Mouse (Mus musculus): ENCODE results near the gene Gzma.

Gene Gzma

DNA sequence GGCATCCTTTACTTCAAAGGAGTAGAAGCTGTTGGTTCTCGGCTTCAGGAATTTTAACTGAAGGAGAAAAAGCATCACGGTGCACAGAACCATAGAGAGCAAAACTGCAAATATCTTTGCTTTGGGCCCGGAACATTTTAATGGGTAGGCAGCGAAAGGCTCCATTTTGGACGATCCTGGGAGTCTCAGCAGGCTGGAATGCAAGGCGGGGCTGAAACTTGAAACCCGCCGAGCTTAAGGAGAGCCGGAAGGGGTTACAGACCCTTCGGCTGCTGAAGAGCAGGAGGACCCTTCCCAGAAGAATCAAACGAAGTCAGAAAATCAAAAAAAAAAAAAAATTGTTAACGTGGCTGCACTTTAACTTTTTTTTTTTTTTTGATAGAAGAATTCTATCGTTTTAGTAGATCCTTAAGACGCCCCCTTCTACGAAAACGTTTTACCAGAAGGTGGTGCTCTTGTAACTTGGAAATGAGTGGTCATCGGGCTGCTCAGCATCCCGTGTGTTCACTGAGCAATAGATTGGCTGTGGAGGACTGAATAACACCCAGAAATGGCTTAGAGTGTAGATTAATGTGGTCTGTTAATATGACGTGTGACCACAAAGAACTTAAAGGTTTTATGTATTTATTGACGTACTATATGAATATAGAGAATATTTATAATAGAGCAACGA is 54.4 kb downstream of the Gzma start, which contains the start of gene Gpx8:
Gene Gpx8, minus strand, starts transcription at position 200 of the 673 bp plus-strand sequence.
- DNase-seq (ENCODE audit: low spot score in 2 of 2), result peak in 1 of 2 experiments; percentile 29

DNA sequence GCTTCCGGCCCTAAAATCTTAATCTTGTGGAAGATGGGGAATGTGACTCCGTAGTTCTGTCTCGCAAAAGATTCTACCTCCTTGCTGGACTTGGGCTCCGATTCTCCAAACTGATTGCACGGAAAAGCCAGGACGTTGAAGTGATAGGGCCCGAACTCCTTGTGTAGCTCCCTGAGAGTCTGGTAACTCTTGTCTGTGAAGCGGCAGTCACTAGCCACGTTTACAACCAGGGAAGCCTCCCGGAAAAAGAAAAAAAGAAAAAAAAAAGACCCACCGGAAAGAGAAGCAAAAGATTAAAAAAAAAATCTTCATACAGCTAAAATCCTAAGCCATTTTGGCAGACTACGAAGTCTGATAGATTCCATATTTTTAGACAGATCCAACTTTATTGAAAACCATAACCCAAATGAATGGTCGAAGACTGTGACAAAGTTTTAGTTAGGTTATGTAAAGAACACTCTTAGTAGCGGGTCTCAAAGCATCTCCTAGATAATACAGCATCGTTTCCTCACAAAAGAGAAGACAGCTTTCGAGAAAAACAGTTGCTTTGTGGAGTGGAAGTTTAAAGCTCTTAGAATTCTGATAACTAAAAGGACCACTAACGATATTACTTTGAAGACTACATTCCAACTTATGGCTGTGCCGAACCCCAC is 55.2 kb downstream of the Gzma start:
- DNase-seq (ENCODE audit: low spot score in 2 of 2), result no peak

DNA sequence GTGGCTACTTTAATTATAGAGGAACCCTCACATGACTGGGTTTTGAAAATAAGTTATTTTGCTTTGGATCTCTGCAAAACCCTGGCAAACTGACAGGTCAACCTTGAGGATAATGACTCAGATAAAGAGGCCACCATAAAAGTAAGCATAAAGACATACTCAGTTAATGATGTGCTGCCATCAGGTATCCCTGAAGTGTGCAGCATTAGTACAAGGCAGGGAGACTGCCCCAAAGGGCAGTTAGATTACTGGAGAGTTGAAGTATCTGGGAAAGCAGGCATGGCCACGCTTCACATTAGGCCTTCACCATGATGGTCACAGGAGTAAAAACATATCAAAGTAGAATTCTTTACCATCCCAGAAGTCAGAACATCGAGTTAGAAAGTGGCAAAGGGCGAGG is 55.9 kb downstream of the Gzma start:
- no peak for DNase-seq (ENCODE audit: low spot score in 2 of 2)
